Mouse (Mus musculus): ENCODE measurements around the gene Batf3. TPM values are rescaled to one million over a fixed set of nuclear protein-coding genes. Genes with fewer than 3 reads are reported as not detected.

Batf3 gene
- polyA plus RNA-seq (2012; rRNA removed) = 12.6 and 18.4 TPM in 2 replicates

DNA sequence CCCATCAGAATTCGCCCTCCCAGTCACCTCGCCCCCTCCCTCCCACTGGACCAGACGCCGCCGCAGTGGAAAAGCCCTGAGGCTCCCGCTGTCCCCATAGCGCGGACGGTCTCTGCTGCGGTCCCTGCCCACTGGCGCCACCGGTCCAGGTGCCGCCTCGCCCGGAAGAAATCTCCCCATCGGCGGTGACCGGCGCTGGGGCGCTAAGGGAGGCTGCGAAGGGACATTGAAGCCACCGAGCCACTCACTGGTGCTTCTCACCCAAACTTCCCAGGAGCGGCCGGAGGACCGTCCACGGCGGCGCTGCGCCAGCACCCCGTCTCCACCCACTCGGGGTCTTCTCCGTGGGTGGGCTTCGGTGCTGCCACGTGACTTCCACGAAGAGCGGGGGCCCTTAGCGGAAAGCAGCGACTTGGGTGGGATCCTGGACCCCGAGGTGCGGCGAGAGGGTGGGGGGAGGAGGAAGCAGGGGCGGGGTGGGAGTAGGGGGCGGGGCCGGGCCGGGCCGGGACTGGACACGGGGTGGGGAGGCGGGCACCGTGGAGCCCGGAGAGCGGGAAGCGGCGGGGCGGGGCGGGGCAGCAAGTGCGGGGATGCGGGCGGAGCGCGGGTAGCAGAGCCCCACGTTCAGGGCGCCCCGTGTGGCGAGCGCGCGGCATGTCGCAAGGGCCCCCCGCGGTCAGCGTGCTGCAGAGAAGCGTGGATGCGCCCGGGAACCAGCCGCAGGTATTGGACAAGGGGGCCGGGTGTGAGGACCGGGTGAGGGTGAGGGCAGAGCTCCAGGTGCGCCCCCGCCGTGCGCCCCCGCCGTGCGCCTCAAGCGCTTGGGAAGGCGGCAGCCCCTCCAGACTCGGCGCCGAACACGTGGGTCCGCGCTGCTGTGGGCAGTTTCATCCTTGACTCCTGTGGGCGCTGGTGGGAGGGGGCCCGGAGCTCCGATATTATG is at the start of gene Batf3:
TSS of gene Batf3 (plus strand) at position 46 of the 946 bp plus-strand sequence.
- Histone ChIP-seq H3K27ac (ENCODE audit: control insufficient read depth, insufficient read depth, low read length) (no peak within 1 kb of the TSS), H3K4me1 (replicated peaks; ENCODE audit: control insufficient read depth, insufficient read depth, low read length) (peaks cover 7% of the 10 kb centered on the region), H3K27me3 (ENCODE audit: control insufficient read depth, insufficient read depth, low read length) (peaks cover 12% of the 10 kb centered on the region), H3K4me3 (ENCODE audit: control insufficient read depth, insufficient read depth, low read length) (peak within 1 kb of the TSS; percentile 40), H3K36me3 (ENCODE audit: control insufficient read depth, insufficient read depth, low read length) (no peaks in the 10 kb centered on the region)
- DNase-seq = peak; percentile 32
- WGBS = 2% methylated on average over 90 of the region's 95 CpGs
- TF ChIP-seq POLR2A (IDR thresholded peaks at IDR 0.05; ENCODE audit: control insufficient read depth, extremely low read depth, insufficient read depth, low read length, poor library complexity) = no peak
- no peak for TF ChIP-seq CTCF (IDR thresholded peaks at IDR 0.05; ENCODE audit: borderline replicate concordance, control insufficient read depth, extremely low read depth, insufficient read depth, low read length, poor library complexity)

DNA sequence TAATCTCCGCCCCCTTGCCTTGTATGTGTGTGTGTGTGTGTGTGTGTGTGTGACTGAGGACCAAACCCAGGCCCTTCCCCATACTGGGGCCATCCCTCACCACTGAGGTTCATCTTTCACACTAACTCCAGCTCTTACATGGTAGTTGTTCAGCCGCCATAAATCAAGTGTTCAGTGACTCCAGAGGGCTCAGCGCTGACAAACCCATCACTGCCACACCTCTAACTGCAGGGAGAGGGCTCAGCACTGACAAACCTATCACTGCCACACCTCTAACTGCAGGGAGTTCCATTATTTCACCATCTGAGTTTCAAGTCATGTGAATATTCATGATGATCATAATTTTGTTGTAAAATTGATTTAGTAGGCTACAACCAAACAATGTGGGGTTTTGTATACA is 44.1 kb upstream of the Batf3 start:
- TF ChIP-seq CTCF (IDR thresholded peaks at IDR 0.05; ENCODE audit: borderline replicate concordance, control insufficient read depth, extremely low read depth, insufficient read depth, low read length, poor library complexity) = no peak
- TF ChIP-seq POLR2A (IDR thresholded peaks at IDR 0.05; ENCODE audit: control insufficient read depth, extremely low read depth, insufficient read depth, low read length, poor library complexity) = no peak
- DNase-seq = no peak
- no peaks in the 10 kb centered on the region for H3K4me1 ChIP-seq (replicated peaks; ENCODE audit: control insufficient read depth, insufficient read depth, low read length)
- no peak overlapping the region for H3K4me3 ChIP-seq (ENCODE audit: control insufficient read depth, insufficient read depth, low read length)
- no peaks in the 10 kb centered on the region for H3K27me3 ChIP-seq (ENCODE audit: control insufficient read depth, insufficient read depth, low read length)
- 91% methylated on average over 3 of the region's 3 CpGs for WGBS
- H3K36me3 ChIP-seq (ENCODE audit: control insufficient read depth, insufficient read depth, low read length) = no peaks in the 10 kb centered on the region
- no peak overlapping the region for H3K27ac ChIP-seq (ENCODE audit: control insufficient read depth, insufficient read depth, low read length)

DNA sequence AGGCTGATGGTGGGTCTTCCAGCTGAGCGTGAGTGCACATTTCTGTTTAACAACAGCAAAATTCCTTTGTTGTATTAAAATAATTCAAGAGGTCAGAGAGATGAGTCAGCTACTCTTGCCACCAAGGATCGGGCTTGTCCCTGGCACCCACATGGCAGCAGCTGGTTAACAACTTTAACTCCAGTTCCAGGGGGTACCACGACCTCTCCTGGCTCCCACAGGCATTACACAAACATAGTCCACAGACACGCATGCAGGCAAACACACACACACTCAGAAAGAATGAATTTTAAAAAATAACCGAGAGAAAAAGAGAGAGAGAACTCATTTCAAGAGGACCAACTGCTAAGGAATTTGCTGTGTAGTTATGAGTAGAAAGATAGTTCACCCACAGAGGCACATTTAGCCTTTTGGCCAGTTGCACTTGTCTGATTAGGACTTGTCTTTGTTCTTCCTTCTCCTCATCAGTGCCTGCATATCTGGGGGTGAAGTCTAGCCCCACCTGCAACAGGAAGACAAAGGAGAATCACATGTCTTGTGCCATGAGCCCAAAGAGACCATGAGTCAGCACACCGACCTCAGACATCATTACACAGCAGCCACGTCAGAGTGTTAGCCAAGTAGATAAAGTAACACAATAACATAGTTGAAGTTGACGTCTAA is 42.6 kb upstream of the Batf3 start:
- no peaks in the 10 kb centered on the region for H3K36me3 ChIP-seq (ENCODE audit: control insufficient read depth, insufficient read depth, low read length)
- H3K4me3 ChIP-seq (ENCODE audit: control insufficient read depth, insufficient read depth, low read length) = no peak overlapping the region

DNA sequence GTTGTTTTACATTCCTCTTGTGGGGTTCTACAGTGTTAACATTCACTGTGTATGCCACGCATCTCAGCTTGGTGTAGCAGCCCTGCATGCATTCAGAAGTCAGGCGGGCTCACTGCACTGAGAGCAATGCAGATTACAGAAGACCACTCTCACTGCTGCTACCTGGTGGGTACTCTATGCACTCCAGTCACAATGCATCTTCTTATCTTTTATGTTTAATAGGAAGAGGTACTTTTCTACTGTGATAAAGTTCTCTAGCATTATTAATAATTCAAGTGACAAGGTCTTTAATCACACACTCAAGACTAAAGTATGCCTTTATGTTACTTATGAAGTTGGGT is 42.1 kb upstream of the Batf3 start:
- Histone ChIP-seq H3K4me1 (replicated peaks; ENCODE audit: control insufficient read depth, insufficient read depth, low read length) (no peaks in the 10 kb centered on the region), H3K36me3 (ENCODE audit: control insufficient read depth, insufficient read depth, low read length) (no peaks in the 10 kb centered on the region), H3K4me3 (ENCODE audit: control insufficient read depth, insufficient read depth, low read length) (no peak overlapping the region), H3K27me3 (ENCODE audit: control insufficient read depth, insufficient read depth, low read length) (no peaks in the 10 kb centered on the region), H3K27ac (ENCODE audit: control insufficient read depth, insufficient read depth, low read length) (no peak overlapping the region)
- WGBS = 93% methylated on average over 2 of the region's 2 CpGs
- no peak for DNase-seq
- no peak for TF ChIP-seq CTCF (IDR thresholded peaks at IDR 0.05; ENCODE audit: borderline replicate concordance, control insufficient read depth, extremely low read depth, insufficient read depth, low read length, poor library complexity)
- no peak for TF ChIP-seq POLR2A (IDR thresholded peaks at IDR 0.05; ENCODE audit: control insufficient read depth, extremely low read depth, insufficient read depth, low read length, poor library complexity)

More for the DNA sequence above, 42.6 kb upstream of the Batf3 start:
- no peak for TF ChIP-seq POLR2A (IDR thresholded peaks at IDR 0.05; ENCODE audit: control insufficient read depth, extremely low read depth, insufficient read depth, low read length, poor library complexity)
- Histone ChIP-seq H3K27me3 (ENCODE audit: control insufficient read depth, insufficient read depth, low read length) (no peaks in the 10 kb centered on the region), H3K27ac (ENCODE audit: control insufficient read depth, insufficient read depth, low read length) (no peak overlapping the region), H3K4me1 (replicated peaks; ENCODE audit: control insufficient read depth, insufficient read depth, low read length) (no peaks in the 10 kb centered on the region)
- 79% methylated on average over 8 of the region's 8 CpGs for WGBS
- DNase-seq = no peak

DNA sequence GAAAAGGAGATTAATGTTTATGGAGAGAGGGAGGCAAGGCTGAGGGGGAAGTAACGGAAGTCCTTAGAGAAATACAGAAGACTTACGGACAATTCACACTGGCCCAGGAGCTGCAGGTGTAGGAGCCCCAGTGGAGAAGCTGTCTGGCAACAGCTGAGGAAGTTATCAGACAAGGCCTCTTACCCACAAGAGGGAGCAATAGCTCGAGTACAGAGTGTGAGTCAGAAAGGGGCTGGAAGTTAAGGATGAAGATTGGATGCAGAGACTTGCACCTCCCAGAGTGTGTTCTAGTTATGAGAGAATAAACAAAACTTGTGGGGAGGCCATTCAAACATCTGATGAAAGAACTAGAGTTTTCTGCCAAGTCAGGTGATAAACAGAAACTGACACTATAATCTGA is 40.2 kb upstream of the Batf3 start:
- 86% methylated on average over 3 of the region's 3 CpGs for WGBS

DNA sequence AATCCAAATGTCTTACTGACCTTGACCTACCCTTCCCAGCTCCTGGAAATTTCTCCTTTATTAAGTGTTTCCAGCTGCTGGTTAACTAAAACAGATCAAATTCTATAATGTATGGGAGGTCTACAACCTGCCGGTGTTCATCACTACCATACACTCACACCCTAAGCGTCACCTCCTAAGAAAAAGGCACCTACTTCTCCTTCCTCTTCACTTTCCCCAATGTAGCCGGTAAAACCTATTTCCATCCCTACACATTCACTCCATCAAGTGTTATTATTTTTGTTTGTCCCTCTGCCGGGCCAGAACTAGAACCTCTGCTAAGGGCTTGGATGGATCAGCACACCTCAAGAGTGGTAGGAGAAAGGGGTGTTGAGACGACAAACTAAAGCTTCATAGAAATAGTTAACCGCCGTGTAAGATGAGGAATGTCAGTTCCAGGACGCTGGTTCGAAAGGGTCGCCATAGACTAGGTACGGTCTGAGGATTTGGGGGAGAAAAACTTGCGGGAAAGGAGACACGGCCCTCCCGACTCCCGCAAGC is 35.3 kb upstream of the Batf3 start:
- H3K36me3 ChIP-seq (ENCODE audit: control insufficient read depth, insufficient read depth, low read length) = no peaks in the 10 kb centered on the region
- H3K4me3 ChIP-seq (ENCODE audit: control insufficient read depth, insufficient read depth, low read length) = peak overlapping the region; percentile 63
- H3K4me1 ChIP-seq (replicated peaks; ENCODE audit: control insufficient read depth, insufficient read depth, low read length) = 0 out of 2 replicates have a peak, but pooled peaks cover 2% of the 10 kb centered on the region
- H3K27me3 ChIP-seq (ENCODE audit: control insufficient read depth, insufficient read depth, low read length) = no peaks in the 10 kb centered on the region
- TF ChIP-seq POLR2A (IDR thresholded peaks at IDR 0.05; ENCODE audit: control insufficient read depth, extremely low read depth, insufficient read depth, low read length, poor library complexity) (no peak), CTCF (IDR thresholded peaks at IDR 0.05; ENCODE audit: borderline replicate concordance, control insufficient read depth, extremely low read depth, insufficient read depth, low read length, poor library complexity) (no peak)
- WGBS = 5% methylated on average over 15 of the region's 15 CpGs
- no peak for DNase-seq
- H3K27ac ChIP-seq (ENCODE audit: control insufficient read depth, insufficient read depth, low read length) = no peak overlapping the region

More for the DNA sequence above, 40.2 kb upstream of the Batf3 start:
- TF ChIP-seq CTCF (IDR thresholded peaks at IDR 0.05; ENCODE audit: borderline replicate concordance, control insufficient read depth, extremely low read depth, insufficient read depth, low read length, poor library complexity) = no peak
- no peak for TF ChIP-seq POLR2A (IDR thresholded peaks at IDR 0.05; ENCODE audit: control insufficient read depth, extremely low read depth, insufficient read depth, low read length, poor library complexity)
- Histone ChIP-seq H3K27me3 (ENCODE audit: control insufficient read depth, insufficient read depth, low read length) (no peaks in the 10 kb centered on the region), H3K4me1 (replicated peaks; ENCODE audit: control insufficient read depth, insufficient read depth, low read length) (no peaks in the 10 kb centered on the region), H3K27ac (ENCODE audit: control insufficient read depth, insufficient read depth, low read length) (no peak overlapping the region), H3K36me3 (ENCODE audit: control insufficient read depth, insufficient read depth, low read length) (no peaks in the 10 kb centered on the region), H3K4me3 (ENCODE audit: control insufficient read depth, insufficient read depth, low read length) (no peak overlapping the region)
- no peak for DNase-seq

Measured in thymus, adult 2 months (tissue).